Mouse (Mus musculus) cerebellum, adult 2 months (tissue): ENCODE data around the gene Pdzd2.
"Not testable (repeated sequence)": the region's sequence is repeated elsewhere in the genome, so short reads cannot be mapped to it uniquely, and the experiment has no call there.

Experiments
- CTCF ChIP-seq: fragments of 200-500 bp; IDR thresholded peaks from 2 replicates; pipeline ENCODE4 v1.5.1; 2011; ENCODE audit warnings: low read depth, mild to moderate bottlenecking, control low read depth, low read length, moderate library complexity, borderline replicate concordance; ENCODE audit not compliant: insufficient read depth
- POLR2A ChIP-seq: fragments of 200-500 bp; IDR thresholded peaks from 2 replicates; pipeline ENCODE4 v1.6.1; 2011; ENCODE audit warnings: low read length, control low read depth, borderline replicate concordance; ENCODE audit not compliant: insufficient read depth

DNA sequence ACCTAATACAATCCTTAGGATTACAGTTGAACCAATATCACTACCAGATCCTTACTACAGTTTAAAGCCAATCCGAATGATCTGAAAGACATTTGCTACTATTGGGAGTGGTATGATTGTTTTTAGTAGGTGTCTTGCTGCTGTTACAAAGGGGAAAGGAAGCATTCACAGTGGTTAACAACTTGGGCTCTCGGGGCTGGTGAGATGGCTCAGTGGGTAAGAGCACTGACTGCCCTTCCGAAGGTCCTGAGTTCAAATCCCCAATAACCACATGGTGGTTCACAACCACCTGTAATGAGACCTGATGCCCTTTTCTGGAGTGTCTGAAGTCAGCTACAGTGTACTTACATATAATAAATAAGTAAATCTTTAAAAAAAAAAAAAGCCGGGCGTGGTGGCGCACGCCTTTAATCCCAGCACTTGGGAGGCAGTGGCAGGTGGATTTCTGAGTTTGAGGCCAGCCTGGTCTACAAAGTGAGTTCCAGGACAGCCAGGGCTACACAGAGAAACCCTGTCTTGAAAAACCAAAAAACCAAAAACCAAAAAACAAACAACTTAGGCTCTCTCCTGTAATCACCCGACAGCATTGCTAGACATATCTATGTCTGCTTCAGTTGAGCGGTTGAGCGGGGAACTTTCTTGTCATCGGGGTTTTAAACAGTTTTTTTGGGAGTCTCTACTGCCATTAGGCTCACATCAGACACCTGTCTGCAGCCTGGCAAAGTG lies 373.0 kb downstream of the Pdzd2 start:
- not testable (repeated sequence) for TF ChIP-seq CTCF, POLR2A
